Mouse (Mus musculus): ENCODE results near the gene Carmil1. TPM values are rescaled to one million over a fixed set of nuclear protein-coding genes. Genes with fewer than 3 reads are reported as not detected.

Carmil1 gene
- polyA plus RNA-seq, 2 experiments: 18.7 to 33.9 TPM

GRCm38 (mm10) chr13:24240430-24240829, 40.2 kb downstream of the Carmil1 start:
- no peaks in the 10 kb centered on the region for H3K36me3 ChIP-seq (ENCODE audit: control insufficient read depth, insufficient read depth, low read length)
- no peaks in the 10 kb centered on the region for H3K9me3 ChIP-seq (ENCODE audit: control insufficient read depth, low read length)
- H3K27me3 ChIP-seq (ENCODE audit: control insufficient read depth, insufficient read depth, low read length): no peaks in the 10 kb centered on the region
- DNase-seq (ENCODE audit: low spot score) (peak; percentile 32), ATAC-seq (ENCODE audit: low FRiP score, low read depth) (no peak; the same call in 1 of the 2 replicates)
- no peak overlapping the region for H3K4me2 ChIP-seq (replicated peaks; ENCODE audit: low read depth, low read length, severe bottlenecking)
- peaks cover 15% of the 10 kb centered on the region for H3K4me1 ChIP-seq (ENCODE audit: control insufficient read depth, insufficient read depth, low read length)
- H3K9ac ChIP-seq (ENCODE audit: low read depth, low read length, severe bottlenecking): no peak overlapping the region
- no peak for TF ChIP-seq POLR2A (IDR thresholded peaks at IDR 0.05; ENCODE audit: borderline replicate concordance, extremely low read depth, insufficient read depth, insufficient read length)
- peak overlapping the region; percentile 3; the same call in 1 of the 2 replicates for H3K27ac ChIP-seq (replicated peaks; ENCODE audit: low read depth, low read length)
- WGBS: 55% methylated on average over 4 of the region's 4 CpGs
- H3K4me3 ChIP-seq (replicated peaks; ENCODE audit: low read length): no peak overlapping the region

DNA sequence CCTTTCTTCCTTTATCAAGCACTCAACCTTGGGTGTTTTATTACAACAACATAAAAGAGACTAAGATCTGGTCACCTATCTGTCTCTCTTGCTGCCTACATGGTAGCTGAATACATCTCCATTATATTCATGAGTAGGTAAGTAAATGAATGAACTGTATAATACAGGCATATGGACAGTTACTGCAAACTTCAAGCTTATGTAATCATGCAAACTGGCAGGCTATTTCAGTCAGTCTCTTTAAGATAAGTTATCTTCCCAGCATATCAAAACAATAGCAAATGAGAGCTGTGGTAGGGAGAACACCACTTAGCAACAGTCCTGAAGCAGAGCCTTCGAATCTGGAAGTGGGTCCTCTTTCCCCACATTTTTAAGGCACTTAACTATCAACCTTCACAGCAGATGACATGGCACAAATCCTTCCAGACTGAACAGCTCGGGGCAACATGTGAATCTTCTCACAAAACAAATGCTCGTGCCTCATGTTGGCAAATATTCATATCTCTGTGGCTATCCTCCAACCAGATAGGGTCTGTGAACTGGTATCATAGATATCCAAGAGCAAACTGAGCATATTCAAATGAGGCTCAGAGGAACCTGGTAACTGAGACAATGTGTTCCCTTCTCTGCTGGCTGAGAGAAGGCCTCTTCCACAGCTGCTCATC, 42.0 kb downstream of the Carmil1 start:
- DNase-seq (ENCODE audit: low spot score): no peak
- H3K36me3 ChIP-seq (ENCODE audit: control insufficient read depth, insufficient read depth, low read length): no peaks in the 10 kb centered on the region
- no peaks in the 10 kb centered on the region for H3K27me3 ChIP-seq (ENCODE audit: control insufficient read depth, insufficient read depth, low read length)
- H3K9me3 ChIP-seq (ENCODE audit: control insufficient read depth, low read length): no peaks in the 10 kb centered on the region
- no peak overlapping the region for H3K4me2 ChIP-seq (replicated peaks; ENCODE audit: low read depth, low read length, severe bottlenecking)
- WGBS: 80% methylated on average over 3 of the region's 3 CpGs
- no peak overlapping the region for H3K9ac ChIP-seq (ENCODE audit: low read depth, low read length, severe bottlenecking)
- ATAC-seq (ENCODE audit: low FRiP score, low read depth): no peak
- TF ChIP-seq POLR2A (IDR thresholded peaks at IDR 0.05; ENCODE audit: borderline replicate concordance, extremely low read depth, insufficient read depth, insufficient read length): no peak
- H3K4me3 ChIP-seq (replicated peaks; ENCODE audit: low read length): no peak overlapping the region
- H3K27ac ChIP-seq (replicated peaks; ENCODE audit: low read depth, low read length): no peak overlapping the region
- H3K4me1 ChIP-seq (ENCODE audit: control insufficient read depth, insufficient read depth, low read length): peaks cover 12% of the 10 kb centered on the region

GRCm38 (mm10) chr13:24236736-24237135, 43.9 kb downstream of the Carmil1 start:
- H3K4me3 ChIP-seq (replicated peaks; ENCODE audit: low read length): no peak overlapping the region
- no peak overlapping the region for H3K9ac ChIP-seq (ENCODE audit: low read depth, low read length, severe bottlenecking)
- DNase-seq (ENCODE audit: low spot score): no peak
- TF ChIP-seq POLR2A (IDR thresholded peaks at IDR 0.05; ENCODE audit: borderline replicate concordance, extremely low read depth, insufficient read depth, insufficient read length): no peak
- 72% methylated on average over 4 of the region's 4 CpGs for WGBS
- H3K9me3 ChIP-seq (ENCODE audit: control insufficient read depth, low read length): no peaks in the 10 kb centered on the region
- no peaks in the 10 kb centered on the region for H3K36me3 ChIP-seq (ENCODE audit: control insufficient read depth, insufficient read depth, low read length)
- ATAC-seq (ENCODE audit: low FRiP score, low read depth): no peak
- no peak overlapping the region for H3K27ac ChIP-seq (replicated peaks; ENCODE audit: low read depth, low read length)
- H3K4me2 ChIP-seq (replicated peaks; ENCODE audit: low read depth, low read length, severe bottlenecking): no peak overlapping the region
- peaks cover 20% of the 10 kb centered on the region for H3K4me1 ChIP-seq (ENCODE audit: control insufficient read depth, insufficient read depth, low read length)
- H3K27me3 ChIP-seq (ENCODE audit: control insufficient read depth, insufficient read depth, low read length): no peaks in the 10 kb centered on the region

DNA sequence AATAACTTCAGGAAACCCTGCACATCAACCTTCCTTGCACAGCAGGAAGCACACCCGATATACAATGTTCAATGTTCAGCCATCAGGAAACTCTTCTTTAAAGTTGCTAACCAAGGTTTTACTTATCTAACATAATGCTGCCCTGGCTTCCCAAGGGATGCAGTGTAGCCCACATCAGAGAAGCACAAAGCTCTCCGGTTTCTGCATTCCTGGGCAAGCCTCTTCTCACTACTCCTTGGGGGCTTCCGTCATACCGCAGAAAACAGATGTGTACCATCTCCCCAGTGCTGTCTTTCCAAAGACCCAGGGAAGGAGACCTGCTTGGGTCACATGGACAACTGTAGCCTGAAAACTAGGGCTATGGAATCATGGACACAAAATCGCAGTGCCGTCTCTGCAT, 47.8 kb downstream of the Carmil1 start:
- no peak for TF ChIP-seq POLR2A (IDR thresholded peaks at IDR 0.05; ENCODE audit: borderline replicate concordance, extremely low read depth, insufficient read depth, insufficient read length)
- H3K4me3 ChIP-seq (replicated peaks; ENCODE audit: low read length): no peak overlapping the region
- ATAC-seq (ENCODE audit: low FRiP score, low read depth) (no peak), DNase-seq (ENCODE audit: low spot score) (no peak)
- no peak overlapping the region for H3K9ac ChIP-seq (ENCODE audit: low read depth, low read length, severe bottlenecking)
- peaks cover 13% of the 10 kb centered on the region for H3K4me1 ChIP-seq (ENCODE audit: control insufficient read depth, insufficient read depth, low read length)
- no peaks in the 10 kb centered on the region for H3K36me3 ChIP-seq (ENCODE audit: control insufficient read depth, insufficient read depth, low read length)
- no peak overlapping the region for H3K4me2 ChIP-seq (replicated peaks; ENCODE audit: low read depth, low read length, severe bottlenecking)
- H3K27me3 ChIP-seq (ENCODE audit: control insufficient read depth, insufficient read depth, low read length): no peaks in the 10 kb centered on the region
- H3K9me3 ChIP-seq (ENCODE audit: control insufficient read depth, low read length): no peaks in the 10 kb centered on the region
- no peak overlapping the region for H3K27ac ChIP-seq (replicated peaks; ENCODE audit: low read depth, low read length)
- WGBS: 64% methylated on average over 6 of the region's 6 CpGs

GRCm38 (mm10) chr13:24231746-24232483, 48.7 kb downstream of the Carmil1 start:
- Histone ChIP-seq H3K4me1 (ENCODE audit: control insufficient read depth, insufficient read depth, low read length) (peaks cover 13% of the 10 kb centered on the region), H3K4me3 (replicated peaks; ENCODE audit: low read length) (no peak overlapping the region), H3K4me2 (replicated peaks; ENCODE audit: low read depth, low read length, severe bottlenecking) (no peak overlapping the region), H3K36me3 (ENCODE audit: control insufficient read depth, insufficient read depth, low read length) (no peaks in the 10 kb centered on the region), H3K9me3 (ENCODE audit: control insufficient read depth, low read length) (no peaks in the 10 kb centered on the region), H3K27ac (replicated peaks; ENCODE audit: low read depth, low read length) (no peak overlapping the region), H3K9ac (ENCODE audit: low read depth, low read length, severe bottlenecking) (no peak overlapping the region), H3K27me3 (ENCODE audit: control insufficient read depth, insufficient read depth, low read length) (no peaks in the 10 kb centered on the region)
- no peak for TF ChIP-seq POLR2A (IDR thresholded peaks at IDR 0.05; ENCODE audit: borderline replicate concordance, extremely low read depth, insufficient read depth, insufficient read length)
- 77% methylated on average over 10 of the region's 10 CpGs for WGBS
- no peak for ATAC-seq (ENCODE audit: low FRiP score, low read depth)
- DNase-seq (ENCODE audit: low spot score): no peak
